Mouse (Mus musculus) Muller cell, postnatal 12 days (primary cell): ENCODE measurements around the gene Ccdc62.

Source experiments
- DNase-seq: peaks from one replicate; pipeline ENCODE4 v3.0.0-alpha.2; 2015; ENCODE audit errors: inconsistent ontology term

Ccdc62 gene

DNA sequence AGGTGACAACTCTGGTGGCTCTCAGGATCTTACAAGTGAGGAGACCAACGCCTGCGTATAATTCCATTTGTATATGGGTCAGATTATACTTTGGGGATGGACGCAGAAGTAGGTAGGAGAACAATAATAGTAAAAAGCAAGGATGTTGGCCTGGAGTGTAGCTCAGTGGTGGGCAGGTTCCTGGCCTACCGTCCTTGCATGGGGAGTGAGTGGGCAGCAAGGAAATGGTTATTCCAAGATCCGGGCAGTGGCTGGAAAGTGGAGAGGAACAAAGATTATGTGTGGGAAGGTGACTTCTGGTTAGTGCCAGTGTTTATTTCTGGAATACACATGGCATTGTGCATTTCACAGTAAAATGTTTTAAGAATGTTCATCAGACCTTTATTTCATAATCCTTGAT is 5.5 kb downstream of the Ccdc62 start:
- no peak for DNase-seq

DNA sequence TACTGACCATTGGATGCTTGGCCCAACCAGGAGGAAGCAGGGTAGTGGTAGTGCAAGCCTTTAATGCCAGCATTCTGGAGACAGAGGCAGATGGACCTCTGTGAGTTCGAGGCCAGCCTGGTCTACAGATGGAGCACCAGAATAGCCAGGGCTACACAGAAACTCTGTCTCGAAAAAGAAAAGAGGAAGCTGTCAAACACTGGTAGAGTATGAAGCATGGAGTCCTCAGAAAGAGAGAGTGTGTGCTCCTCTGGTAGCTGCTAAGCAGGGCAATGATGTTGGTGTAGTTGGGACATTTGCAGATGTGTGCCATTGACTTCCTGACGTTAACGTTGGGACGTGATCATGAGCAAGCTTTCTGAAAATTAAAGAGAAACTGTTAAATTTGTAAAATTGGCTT is 8.0 kb downstream of the Ccdc62 start:
- DNase-seq: no peak

DNA sequence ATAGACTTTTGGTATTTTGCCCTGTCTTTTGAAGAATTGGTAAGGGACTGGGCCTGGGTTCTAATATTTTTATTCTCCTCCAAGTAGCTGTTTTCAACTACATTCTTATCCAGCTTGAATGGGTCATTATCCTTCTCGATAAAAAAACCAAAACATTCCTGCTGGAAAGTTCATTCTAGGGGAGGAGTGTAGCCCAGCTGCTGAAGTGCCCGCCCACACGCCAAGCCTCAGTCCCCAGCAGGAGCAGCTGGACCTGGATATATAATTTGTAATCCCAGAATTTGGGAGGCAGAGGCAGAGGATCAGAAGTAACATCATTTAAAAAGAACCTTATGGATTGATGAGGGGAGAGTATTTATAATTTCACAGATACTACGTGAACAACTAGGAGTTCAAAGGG is 16.1 kb downstream of the Ccdc62 start:
- DNase-seq: no peak

DNA sequence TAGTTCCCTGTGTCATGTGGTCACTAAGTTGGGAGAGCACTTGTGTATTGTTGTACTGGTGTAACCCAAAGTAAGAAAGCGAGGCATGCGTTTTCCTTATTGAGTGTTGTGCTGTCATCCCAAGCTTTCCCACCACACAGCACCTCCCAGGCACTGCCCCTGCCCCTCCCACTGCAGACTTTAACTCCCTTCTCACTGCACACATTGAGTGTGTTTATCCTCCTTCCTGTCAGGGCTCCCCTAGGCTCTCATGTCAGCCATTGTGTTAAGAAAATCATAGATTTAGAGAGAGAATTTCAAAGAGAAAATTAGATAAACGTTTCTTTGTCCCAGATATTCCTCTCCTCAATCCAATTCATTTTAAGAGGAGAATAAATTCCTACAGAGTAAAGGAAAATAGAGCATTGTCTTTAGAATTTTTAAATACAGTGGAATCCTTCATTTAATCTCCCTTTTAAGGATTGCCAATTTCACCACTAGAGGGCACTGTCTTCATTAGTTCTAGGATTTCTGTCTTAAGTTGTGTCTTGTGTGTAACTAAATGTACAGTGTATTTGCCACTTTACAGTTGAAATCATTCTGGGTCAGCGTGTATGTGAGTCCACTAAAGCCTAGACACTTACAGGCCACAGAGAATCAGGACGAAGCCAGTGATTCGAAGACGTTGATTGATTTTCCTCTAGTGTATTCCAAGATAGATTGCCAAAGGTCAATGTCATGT is 16.7 kb downstream of the Ccdc62 start:
- DNase-seq: peak; percentile 50

DNA sequence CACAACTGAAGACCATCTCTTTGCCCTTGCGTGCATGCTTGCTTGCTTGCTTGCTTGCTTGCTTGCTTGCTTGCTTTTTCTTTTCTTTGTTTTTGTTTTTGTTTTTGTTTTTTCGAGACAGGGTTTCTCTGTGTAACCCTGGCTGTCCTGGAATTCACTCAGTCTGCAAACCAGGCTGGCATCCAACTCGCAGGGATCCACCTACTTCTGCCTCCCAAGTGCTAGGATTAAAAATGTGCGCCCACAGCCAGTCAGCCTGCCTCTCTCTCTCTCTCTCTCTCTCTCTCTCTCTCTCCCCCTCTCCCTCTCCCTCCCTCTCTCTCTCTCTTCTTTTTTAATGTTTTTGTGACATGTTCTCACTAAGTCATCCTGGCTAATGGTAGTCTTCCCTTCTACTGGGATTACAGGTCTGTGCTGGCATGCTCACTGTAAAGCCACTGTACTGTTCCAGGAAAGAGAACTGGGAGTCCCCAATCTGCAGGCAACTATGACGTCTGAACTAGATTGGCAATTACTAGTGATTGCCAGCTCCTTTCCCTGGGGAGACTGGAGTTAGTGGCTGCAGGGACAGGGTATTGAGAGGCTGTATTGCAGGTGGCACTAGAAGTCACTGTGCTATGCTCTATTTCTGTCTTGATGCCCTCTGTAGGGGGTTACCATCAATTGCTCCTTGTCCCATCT is 22.0 kb downstream of the Ccdc62 start:
- DNase-seq: no peak

DNA sequence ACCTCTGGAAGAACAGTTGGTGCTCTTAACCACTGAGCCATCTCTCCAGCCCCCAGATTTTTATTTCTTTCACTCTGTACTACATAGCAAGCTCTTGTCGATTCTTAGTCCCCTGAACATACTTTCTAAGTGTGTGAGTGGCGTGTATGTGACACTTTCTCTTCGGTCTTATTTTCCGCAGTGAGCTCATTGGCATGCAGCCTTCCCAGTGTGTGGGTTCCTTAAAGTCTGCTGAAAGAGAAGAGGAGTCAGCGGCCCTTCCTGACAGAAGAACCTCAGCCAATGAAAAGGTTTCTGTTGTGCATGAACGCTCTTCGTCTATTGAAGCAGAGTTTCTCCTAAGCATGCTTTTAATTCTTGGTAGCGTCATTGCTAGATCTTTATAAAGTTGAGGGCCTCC is 26.7 kb downstream of the Ccdc62 start:
- no peak for DNase-seq

DNA sequence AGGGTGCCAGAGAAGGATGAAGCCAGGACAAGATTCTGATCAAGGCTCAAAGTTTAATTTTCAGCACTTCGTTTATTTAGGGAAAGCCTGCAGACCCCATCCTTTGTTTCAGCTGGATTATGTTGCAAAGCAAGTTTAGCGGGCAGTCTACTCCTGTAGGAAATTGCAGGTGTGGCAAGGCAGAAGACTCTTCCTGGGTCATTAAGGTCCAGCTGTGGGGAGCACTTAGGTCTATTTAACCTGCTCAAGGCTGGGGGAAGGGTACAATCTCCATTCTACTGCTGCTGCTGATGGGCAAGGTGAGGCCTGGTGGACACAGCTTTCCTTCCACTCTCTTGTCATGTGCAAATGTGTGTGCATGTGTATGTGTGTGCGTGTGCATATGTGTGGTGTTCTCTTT is 28.5 kb downstream of the Ccdc62 start:
- no peak for DNase-seq

DNA sequence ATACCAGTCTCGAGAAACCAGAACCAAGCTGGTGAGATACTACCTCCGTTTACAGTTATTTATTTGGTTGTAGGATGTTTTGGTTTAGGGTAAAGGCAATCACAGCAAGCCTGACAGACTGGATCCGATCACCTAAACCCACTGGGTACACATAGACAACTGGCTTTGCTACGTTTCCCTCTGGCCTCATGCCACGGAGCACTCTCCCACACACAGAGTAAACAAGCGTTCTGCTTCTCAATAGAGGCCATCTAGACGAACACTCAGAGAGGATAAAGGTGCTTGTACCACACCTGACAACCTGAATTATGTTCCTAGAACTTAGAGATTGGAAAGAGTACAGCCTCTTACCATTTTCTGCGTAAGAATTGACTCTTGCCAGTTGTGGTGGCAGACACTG is 29.6 kb downstream of the Ccdc62 start:
- no peak for DNase-seq

DNA sequence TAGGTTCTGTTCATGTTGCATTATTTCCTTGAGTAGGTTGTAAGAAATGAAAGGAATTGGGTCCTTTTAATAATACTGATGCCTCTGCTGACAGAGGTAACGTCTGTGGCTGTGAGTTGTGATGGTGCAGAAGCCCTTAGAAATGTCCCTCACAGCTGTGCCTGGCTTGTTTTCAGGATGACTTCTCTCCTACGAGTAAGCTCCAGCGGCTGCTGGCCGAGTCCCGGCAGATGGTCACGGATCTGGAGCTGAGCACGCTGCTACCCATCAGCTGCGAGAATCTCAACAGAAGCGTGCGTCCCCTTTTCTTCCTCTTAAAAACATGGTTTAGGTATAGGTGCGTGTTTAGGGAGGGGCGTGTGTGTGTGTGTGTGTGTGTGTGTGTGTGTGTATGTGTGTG is 30.6 kb downstream of the Ccdc62 start:
- DNase-seq: no peak

DNA sequence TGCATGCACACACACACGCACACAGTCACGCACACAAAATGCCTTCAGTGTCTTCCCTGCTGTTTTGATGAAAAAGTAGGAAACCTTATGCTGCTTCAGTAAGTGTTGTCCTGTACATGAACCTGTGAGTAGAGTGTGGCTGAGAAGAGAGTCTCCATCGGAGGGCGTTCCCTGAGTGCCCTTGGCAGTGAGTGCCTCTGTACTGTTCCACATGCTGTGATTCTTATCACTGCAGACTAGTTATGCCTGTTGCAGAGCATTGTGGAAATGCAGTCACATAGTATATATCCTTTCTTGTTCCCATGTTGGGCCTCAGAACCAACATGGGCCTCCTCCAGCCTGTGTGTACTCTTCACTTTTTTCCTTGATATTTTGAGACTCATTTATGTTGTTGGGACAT is 33.7 kb downstream of the Ccdc62 start:
- DNase-seq: no peak

DNA sequence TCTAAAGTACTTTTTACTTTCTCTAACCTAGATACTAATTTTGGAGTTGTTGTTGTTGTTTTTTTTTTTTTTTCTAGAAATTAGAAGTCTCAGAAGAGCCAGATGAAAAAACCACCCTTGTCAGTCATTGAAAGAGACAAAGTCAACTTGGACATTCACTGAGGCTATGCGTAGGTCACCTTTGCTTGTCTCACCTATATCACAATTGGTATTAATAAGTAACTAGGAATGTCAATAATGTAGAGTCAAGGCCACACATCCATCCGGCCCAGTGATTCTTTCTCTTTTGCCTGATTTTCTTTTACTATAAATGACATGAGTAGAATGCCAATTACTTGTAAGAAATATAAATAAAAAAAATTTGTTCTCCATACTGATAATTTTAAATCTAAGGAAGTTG is 36.3 kb downstream of the Ccdc62 start:
- DNase-seq: no peak

DNA sequence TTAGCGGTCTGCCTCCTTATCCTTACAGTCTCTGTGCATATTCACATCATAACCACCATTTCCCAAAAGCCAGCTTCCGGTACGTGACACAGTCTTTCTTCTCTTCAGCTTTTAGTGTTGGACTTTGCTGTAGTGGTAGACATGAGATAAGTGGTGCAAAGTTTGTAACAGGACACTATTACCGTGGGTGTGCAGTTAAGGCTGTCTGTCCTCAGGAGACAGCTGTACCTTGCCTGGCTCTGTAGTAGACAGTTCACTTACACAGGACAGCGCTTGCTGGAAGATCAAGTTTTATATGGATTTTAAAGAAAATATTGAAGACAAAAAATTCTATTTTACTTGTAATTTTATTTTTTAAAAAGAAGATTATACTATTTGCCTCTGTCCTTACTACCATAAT is 38.0 kb downstream of the Ccdc62 start:
- no peak for DNase-seq

DNA sequence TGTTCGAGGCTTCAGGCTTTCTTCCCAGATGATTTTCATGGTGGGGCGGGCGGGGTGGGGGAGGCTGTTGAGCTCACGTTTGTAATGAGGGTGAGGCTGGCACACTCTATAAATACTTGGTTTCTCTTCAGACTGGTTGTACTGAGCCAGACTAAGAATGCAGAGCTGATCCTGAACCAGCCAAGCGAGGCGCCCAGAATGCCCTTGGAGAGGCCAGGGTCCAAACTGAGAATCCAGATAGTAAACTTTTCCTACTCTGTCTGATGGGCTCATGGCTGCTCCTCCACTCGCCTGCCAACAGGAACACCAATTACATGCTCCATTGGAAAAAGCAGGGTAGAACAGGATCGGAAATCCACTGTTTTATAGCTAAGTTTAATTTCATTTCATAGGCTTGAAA is 38.7 kb downstream of the Ccdc62 start:
- DNase-seq: no peak

DNA sequence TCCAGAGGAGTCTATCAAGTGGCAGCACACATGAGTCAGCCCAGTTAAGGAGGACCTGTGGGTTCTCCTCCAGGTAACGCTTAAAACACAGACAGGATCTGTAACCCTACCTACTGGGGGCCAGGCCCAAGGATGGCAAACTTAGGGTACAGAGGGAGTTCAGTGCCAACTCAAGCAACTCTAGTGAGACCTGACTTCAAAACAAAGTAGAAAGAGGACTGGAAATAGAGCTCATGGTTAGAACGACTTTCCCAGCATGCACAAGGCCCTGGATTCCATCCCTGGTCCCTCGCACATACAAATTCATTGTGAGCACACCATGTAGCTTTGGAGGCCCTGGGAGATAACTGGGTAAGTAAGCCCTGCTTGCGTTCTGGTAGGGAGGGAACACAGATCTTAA is 40.1 kb downstream of the Ccdc62 start:
- no peak for DNase-seq

DNA sequence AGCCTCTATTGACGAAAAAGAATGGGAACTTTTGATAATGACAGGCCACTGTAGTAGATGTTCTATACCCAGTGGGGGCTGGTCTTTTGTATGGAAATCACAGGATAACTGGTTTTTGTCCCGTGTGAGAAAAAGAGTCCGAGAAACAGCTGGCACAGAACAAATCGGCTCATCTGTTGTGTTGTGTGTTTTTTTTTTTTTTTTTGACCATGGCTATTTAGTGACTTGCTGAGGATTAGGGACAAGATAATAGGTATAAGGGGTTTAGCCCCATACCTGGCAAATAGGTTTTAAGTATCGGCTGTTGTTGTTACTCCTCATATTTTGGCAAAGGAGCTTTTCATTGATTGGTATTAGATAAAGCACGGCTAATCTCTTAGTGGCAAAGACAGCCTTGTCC is 42.0 kb downstream of the Ccdc62 start:
- no peak for DNase-seq

DNA sequence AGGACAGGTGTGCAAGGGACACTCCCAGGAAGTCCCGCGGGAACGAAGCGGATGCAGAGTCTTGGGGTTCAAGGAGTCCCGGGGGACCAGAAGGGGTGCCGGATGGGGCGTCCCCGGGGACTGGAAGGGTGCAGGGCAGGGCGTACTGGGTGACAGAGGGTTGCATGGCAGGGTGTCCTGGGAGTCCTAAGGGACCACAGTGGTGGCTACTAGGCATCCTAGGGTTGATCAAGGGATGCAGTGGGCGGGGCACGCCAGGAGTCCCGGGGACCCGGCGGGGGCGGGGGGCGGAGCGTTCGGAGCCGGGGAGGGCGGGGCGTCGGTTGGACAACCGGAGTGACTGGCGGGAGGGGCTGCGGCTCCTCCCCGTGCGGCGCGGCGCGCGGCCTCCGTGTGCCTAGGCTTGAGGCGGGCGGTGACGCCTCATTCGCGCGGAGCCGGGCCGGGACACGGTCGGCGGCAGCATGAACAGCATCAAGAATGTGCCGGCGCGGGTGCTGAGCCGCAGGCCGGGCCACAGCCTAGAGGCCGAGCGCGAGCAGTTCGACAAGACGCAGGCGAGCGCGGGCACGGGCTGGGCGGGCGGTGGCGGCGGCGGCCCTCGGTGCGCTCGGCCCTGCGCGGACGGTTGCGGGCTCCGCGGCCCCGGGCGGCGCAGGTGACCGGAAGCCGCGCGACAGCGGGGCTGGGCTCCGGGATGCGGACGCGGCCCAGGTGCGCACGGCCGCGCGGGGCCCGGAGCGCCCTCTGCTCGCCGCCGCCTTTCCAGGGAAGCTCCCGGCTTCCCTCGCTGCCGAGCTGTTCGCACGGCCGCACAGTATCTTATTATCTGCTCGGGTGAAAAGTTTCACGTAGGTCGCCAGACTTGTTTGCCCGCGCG is 43.1 kb downstream of the Ccdc62 start, which contains the start of gene Hip1r:
TSS of gene Hip1r (plus strand) at position 330 of the 880 bp plus-strand sequence.
- peak; percentile 82 for DNase-seq

DNA sequence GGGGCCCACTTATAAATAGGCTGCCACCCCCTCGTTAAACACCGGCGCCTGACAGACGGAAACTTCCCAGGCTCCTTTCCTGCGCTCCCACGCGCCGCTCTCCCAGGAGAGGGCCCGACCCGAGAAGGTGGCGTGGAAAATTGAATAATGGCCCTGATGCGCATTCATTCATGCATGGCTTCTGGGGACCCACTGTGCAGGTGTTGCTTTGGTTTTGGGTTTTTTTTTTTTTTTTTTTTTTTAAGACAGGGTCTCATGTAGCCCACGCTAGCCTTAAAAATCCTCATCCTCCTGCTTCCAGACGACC is 43.7 kb downstream of the Ccdc62 start:
- DNase-seq: no peak

DNA sequence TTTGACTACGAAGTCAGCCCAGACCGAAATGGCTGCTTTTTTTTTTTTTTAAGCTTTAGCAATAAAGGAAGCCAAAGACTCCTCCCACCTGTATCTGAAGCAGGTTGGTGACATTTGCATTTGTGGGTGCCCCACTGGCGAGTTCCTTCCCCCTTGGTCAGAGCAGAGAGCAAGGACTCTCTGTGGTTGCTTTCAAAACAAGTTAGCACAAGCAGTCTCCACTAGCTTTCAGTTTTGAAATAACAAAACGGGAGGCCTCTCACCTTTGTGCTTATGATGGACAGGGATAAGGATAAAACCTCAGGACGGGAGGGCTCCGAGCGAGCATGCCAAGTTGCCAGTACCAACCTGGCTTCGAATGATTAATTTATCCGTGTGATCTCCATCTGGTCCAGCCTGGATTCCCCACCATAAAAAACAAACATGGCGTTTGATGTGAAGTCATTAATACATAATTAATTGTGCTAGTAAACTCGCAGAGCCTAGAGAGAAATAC is 44.2 kb downstream of the Ccdc62 start:
- DNase-seq: no peak

DNA sequence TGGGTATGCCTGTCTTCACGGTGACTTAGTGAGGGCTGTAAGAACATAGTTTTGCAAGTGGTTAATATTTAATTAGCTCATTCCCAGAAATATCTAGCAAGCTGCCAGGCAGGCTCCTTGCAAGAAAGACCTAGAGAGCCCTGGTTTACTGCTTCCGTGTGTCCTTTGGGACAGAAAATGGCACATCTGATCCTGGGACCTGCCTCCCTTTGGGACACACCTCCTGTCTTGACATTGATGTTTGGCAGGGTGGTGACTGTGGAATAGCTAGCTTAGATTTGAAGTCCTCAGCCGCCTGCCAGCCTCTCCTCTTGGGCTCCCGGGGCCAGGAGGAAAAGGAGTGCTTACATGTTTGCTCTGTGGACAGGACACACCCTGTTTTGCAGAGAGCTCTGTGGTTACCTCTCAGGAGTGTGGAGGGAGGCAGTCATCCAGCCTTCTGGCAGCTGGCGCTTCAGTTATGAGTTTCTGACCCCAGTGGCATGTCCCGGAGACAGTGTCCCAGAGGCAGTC is 45.2 kb downstream of the Ccdc62 start:
- no peak for DNase-seq

DNA sequence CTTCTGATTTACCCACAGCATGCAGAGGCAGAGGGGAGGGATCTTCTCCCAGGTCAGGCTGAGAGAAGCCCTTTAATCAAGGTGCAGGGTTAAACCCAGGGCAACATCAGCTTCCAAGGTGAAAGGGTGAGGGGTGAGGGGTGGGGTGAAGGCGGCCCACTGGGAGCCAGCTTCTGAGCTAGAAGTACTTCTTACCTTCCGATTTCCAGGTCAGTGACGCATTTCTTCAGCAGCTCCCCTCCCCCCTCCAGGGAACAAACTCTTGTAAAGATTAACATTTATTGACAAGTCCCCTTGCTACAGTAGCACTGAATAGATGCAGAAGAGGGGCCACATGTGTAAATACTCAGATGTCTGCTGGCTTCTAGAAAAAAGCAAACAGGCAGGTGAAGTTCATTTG is 46.8 kb downstream of the Ccdc62 start:
- no peak for DNase-seq

DNA sequence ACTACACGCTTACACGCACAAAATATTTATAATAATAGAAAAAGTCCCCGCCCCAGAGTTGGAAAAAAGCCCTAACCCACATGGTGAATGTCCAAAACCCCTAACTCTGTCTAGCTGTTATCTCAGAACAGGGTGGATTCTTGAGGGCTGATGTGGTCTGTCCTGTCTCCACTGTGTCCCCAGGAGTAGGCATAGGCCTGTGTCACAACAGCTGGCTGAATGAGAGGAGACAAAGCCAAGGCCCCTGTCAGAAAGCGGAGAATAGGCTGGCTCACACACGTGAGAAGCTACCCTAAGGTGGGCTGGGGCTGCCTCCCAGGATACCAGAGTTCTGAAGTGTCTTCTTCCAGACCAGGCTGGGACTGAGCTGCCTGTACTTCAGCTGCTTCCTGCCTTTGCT is 47.7 kb downstream of the Ccdc62 start:
- no peak for DNase-seq

DNA sequence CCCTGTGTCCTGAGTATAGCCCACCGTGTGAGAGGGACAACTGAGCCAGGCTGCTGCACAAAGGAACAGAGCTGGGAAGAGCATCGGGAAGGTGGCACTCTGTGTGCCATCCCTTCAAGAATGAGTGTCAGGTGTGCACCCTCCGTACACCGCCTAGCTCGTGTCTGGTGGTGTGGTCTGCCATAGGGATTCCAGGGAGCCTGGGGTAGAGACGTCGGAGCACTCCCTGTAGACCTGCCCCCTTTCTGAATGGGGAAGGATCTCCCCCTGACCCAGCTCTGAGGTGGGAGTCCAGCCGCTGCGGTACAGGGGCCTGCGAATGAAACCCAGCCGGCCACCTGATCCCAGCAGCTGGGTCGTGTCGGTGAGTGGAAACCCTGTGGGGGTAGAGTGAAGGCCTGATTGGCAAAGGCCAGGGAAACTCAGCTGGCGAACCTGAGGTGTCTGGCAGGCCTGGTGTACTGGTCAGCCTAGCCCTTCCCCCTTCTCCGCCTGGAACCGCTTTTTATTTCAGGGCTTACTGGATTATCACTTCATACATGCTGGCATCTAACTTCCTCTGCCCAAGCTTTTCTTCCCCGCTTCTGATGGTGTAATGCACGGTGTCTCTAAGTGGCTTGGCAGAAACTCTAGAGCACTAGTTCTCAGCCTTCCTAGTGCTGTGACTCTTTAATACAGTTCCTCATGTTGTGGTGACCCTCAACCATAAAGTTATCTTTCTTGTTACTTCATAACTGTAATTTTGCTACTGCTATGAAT is 48.9 kb downstream of the Ccdc62 start:
- DNase-seq: no peak
